Mouse (Mus musculus): ENCODE measurements at regions not wholly inside any gene's neighbourhood (a gene's known extent, or its start where the extent isn't known, plus 50 kb on each side); places are given as distances from the start of the nearest gene placed in this dataset.

GRCm38 (mm10) chr10:122599511-122599910, 79.1 kb upstream of the Ppm1h start:
- no peak for TF ChIP-seq GATA1 (IDR thresholded peaks at IDR 0.05; ENCODE audit: borderline replicate concordance, low read length)
- no peak for TF ChIP-seq FLI1 (IDR thresholded peaks at IDR 0.05; ENCODE audit: low read length)
